Mouse (Mus musculus): ENCODE data around the gene Camk1g.

GRCm38 (mm10) chr1:193351583-193351982 lies 18.5 kb downstream of the Camk1g start:
- TF ChIP-seq CTCF (IDR thresholded peaks at IDR 0.05; ENCODE audit: low read depth, low read length) (no peak), POLR2A (IDR thresholded peaks at IDR 0.05; ENCODE audit: extremely low read depth, insufficient read depth, low read length) (no peak)
